Mouse (Mus musculus) cerebellum, postnatal 4 days (tissue): ENCODE results near the gene Hcn3.

ENCODE experiments used
- DNase-seq, 2 experiments: peaks; one replicate each; pipeline ENCODE4 v3.0.0; 2022; ENCODE audit warnings: low spot score in 2 of 2, mixed read lengths in 1 of 2

Gene Hcn3

GRCm38 (mm10) chr3:89159616-89160344 is at the start of gene Hcn3:
Gene Hcn3, minus strand, starts transcription at chr3:89160196.
- DNase-seq: peak in 1 of 2 experiments; percentile 78

- no peak for DNase-seq
Measured at GRCm38 (mm10) chr3:89209731-89210130, 49.7 kb upstream of the Hcn3 start.

DNA sequence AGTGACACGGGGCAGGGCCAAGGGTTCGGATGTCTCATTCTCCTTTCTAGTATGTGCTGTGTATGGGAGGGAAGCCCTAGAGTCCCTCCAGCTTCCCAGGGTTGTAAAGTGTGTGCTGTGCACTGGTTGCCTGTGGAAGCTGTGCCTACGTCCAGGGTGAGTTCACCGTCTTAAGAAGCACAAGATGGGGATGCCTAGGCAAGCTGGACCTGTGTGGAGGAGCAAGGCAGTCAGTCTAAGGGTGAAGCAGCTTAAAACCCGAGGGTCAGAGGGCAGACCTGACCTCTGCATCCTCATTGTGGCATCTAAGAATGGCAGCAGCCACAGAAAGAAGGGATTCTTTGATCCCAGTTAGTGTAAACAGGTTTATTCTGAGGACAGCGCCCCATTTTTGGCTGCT is 48.7 kb upstream of the Hcn3 start:
- DNase-seq: no peak

- DNase-seq: no peak
Measured at GRCm38 (mm10) chr3:89208075-89208657, 48.2 kb upstream of the Hcn3 start.

DNA sequence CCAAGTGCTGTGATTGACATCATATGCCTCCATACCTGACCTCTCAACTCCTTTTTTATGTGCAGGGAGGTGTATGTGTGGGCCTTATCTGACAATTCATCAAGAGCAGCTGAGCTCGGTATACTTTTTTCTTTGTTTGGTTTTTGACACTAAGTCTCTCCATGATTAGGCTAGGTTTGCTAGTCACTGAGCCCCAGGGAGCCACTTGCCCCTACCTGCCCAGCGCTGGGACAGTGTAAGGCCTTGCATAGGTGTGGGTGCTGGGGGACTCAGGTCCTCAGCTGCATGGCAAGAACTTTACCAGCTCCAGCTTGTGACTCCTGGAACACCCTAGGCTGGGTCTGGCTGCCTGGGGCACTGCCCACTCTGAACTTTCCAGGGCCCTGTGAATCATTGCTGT is 46.7 kb upstream of the Hcn3 start:
- no peak for DNase-seq

GRCm38 (mm10) chr3:89206079-89206478 is 46.1 kb upstream of the Hcn3 start:
- DNase-seq: no peak

DNA sequence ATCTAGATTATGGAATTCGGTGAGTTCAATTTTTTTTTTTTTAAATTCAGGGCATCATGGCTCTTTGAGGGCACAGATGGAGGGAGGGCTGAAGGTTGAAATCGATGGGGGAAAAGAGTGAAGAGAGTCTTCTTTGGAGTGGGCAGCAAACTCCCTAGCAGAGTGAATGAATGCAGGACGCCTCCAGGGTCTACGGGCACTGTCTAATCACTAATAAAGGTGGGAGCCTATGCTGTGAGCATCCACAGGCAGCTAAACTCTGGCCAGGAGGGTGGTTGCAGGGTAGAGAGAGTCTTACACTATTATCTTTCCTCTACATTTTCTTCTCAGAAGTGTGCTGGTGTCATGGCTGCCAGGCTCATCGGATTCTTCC is 43.1 kb upstream of the Hcn3 start:
- no peak for DNase-seq

- peak; percentile 78 to 85 for DNase-seq
Measured at GRCm38 (mm10) chr3:89202253-89203141, 42.5 kb upstream of the Hcn3 start, which contains the start of gene Gba. Gene Gba, plus strand, starts transcription at chr3:89202928.

GRCm38 (mm10) chr3:89199839-89200238 is 39.8 kb upstream of the Hcn3 start:
- DNase-seq: no peak

DNA sequence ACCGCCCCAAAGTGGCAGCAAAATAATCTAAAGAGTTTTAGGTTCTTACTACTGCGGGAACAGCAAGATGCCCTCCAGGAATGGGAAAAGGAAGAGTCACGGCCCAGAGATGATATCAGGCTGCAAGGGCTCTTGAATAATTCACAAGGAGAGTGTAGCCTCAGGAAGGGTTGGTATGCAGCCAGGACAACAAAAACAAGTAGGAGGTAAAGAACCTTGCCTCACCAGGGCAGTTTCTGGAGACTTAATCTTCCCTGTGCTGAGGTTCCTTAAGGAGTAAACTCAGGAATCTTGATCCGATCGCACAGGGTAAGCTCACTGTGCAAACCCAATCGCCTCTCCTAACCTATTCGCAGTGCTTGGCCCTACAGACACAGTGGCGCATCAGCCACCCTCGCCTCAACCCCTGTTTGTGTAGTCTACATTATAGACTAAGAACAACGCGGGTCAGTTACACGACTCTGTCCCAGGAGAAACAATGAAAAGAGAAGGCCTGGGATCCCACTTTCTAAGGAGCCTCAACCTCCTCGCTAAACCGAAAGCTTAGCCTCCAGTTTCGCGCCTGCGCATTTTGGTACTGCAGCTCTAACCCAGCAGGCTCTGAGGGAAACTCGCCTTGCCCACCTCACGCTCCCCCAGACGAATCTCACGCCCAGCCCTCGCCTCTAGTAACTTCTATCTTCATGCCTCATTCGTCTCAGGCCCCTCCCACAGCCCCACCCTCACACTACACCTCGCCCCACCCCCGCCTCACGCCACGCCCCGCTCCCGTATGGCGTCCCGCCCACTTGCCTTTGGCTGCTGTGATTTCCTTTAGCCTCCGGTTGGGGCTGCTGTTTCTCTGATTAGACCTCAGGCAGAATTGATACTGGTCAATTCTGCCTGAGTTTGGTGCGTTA is 36.2 kb upstream of the Hcn3 start:
- peak; percentile 76 to 88 for DNase-seq

DNA sequence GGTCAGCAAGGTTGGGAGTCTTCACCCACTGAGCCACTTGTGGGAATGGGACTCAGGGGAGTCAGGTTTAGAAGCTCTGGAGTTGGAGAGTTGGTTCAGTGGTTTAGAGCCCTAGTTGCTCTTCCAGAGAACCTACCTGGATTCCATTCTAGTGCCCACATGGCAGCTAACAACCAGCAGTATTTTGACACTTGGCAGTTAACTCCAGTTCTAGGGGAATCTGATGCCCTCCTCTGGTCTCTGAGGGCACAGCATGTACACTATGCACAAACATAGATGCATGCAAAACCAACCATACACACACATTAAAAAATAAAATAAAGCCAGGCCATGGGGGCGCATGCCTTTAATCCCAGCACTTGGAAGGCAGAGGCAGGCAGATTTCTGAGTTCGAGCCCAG is 33.9 kb upstream of the Hcn3 start:
- no peak for DNase-seq

DNA sequence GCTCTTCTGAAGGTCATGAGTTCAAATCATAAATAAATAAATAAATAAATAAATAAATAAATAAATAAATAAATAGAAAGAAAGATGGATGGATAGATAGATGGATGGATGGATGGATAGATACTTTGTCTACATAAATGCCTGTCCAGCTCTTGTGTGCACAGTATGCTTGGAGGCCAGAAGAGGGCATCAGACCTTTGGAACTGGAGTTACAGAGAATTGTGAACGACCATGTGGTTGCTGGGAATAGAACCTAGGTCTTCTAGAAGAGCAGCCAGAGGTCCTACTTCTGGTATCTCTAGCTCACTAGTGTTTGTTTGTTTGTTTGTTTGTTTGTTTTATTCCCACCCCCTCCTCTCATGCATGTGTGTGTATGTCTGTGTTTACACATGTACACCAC is 33.4 kb upstream of the Hcn3 start:
- no peak for DNase-seq

DNA sequence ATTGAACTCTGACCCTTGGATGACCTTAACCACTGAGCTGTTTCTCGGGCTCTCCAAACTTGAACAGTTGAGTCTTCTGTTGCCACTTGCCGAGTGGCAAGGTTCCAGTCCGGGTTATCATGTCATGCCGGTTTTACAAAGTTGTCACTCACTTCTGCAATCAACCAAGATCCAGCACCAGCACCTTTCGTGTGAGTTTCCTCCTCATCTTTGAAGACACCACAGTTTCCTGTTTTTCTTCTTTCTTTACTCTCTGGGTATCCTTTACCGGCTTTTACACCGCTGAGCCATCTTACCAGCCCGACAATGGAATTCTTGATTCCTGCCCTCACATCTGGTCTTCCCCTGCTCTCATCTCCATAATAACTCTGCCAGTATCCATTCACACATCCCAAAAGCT is 30.4 kb upstream of the Hcn3 start:
- DNase-seq: no peak

DNA sequence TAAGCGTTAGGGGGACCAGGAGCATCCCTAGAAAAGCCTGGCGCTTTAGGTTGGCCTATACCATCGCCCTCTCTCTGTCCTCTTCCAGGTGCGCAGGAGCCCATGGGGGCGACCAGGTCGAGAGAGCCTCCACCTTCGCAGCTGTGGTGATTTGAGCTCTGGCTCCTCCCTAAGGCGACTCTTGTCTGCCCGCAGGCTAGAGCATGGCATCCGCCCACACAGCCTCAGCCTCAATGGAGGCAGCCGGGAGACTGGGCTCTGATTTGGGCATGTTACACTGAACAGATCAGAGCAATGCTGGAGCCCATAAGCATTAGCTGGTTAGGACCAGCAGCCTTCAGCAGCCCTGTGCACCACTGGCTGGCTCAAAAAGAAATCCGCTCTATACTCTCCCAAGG is 28.5 kb upstream of the Hcn3 start:
- DNase-seq: no peak

- DNase-seq: no peak
Measured at GRCm38 (mm10) chr3:89187690-89188477, 27.9 kb upstream of the Hcn3 start.

- no peak for DNase-seq
Measured at GRCm38 (mm10) chr3:89187197-89187596, 27.2 kb upstream of the Hcn3 start.

DNA sequence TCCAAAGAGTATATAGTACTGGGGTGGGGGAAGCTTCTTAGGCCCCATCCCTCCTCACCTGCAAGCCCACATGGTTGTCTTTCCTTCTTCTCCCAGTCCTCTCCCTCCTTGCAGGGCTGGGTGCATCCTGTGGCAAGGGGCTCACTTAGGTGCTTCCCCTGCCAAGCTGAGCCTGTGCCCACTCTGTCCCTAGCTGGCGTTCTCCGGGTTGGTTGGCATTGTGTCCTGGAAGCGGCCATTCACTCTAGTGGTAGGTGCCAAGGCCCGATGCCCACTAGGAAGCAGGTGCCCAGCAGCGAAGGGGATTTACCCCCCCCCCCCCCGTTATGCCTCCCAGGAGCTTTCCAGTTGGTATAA is 23.9 kb upstream of the Hcn3 start:
- no peak for DNase-seq

- DNase-seq: peak; percentile 69 to 79
Measured at GRCm38 (mm10) chr3:89183058-89183958, 23.3 kb upstream of the Hcn3 start, which contains the start of gene Fam189b. Gene Fam189b, plus strand, starts transcription at chr3:89183143.

DNA sequence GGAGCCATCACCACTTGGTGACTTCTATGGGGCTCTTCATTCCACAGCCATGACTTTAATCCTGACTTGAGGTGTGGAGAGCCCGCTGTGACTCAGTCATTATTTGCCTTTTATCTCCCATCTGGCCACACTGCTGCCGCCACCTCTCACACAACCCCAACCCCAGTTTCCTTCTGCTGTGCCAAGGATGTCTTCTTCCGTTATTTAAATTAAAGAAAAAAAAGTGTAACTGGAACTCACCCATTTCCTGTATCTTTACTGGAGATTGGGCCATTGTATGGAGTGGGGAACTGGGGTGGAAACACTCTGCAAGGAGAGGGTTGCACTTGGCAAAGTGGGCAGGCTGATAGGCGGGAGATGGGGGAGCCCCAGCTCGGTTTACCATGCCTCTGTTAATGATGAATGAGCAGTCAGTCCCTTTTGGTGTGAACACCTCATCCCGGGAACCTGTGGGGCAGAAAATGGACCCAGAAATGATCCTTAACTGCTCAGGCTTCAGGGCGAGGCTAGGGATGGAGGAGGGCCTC is 22.6 kb upstream of the Hcn3 start:
- DNase-seq: no peak
